9 mouse cellular contexts compared by ENCODE assay signal in genomic region chr4:129011604-129012121, GRCm38 (mm10). TPM values are rescaled to one million over a fixed set of nuclear protein-coding genes. Genes with fewer than 3 reads are reported as not detected.
DNase-seq lines count a peak whose midpoint lies in the region; ATAC-seq and TF ChIP-seq lines count a peak whose summit lies in the region.
"Had no signal": no experiment of that assay in that cellular context is flagged by ENCODE, and none has a peak within 500 bp of the region (broad histone marks: within the 10 kb centered on the region; RNA-seq: fewer than 3 reads in every experiment).

No protein-coding gene starts in this region.

- H3K27me3 ChIP-seq in lung, embryonic 14.5 days (ENCODE audit: insufficient read depth, low read length) = no peaks in the 10 kb centered on the region
- no peaks in the 10 kb centered on the region for H3K27me3 ChIP-seq in intestine, embryonic 16.5 days (replicated peaks; ENCODE audit: control insufficient read depth, insufficient read depth, low read length)
- no peaks in the 10 kb centered on the region for H3K27me3 ChIP-seq in thymus, adult 2 months (ENCODE audit: control insufficient read depth, insufficient read depth, low read length)
- H3K27me3 ChIP-seq: neural tube, embryonic 12.5 days had no signal

- no peak overlapping the region for H3K4me3 ChIP-seq in lung, embryonic 14.5 days (ENCODE audit: low read depth, low read length)
- no peak overlapping the region for H3K4me3 ChIP-seq in intestine, embryonic 16.5 days (ENCODE audit: low read length)
- no peak overlapping the region for H3K4me3 ChIP-seq in thymus, adult 2 months (ENCODE audit: control insufficient read depth, insufficient read depth, low read length)
- H3K4me3 ChIP-seq: neural tube, embryonic 12.5 days had no signal

- WGBS in lung, embryonic 14.5 days = 37% methylated on average over 15 of the region's 15 CpGs
- WGBS in intestine, embryonic 16.5 days = 57% methylated on average over 15 of the region's 15 CpGs
- WGBS in thymus, adult 2 months = 39% methylated on average over 15 of the region's 15 CpGs

- ATAC-seq in lung, embryonic 14.5 days (ENCODE audit: insufficient read depth) = peak; percentile 59
- no peak; the same call in 1 of the 2 replicates for ATAC-seq in intestine, embryonic 16.5 days

- no peak for TF ChIP-seq CTCF in lung, embryonic 14.5 days (IDR thresholded peaks at IDR 0.05; ENCODE audit: low read depth)
- TF ChIP-seq CTCF in thymus, adult 2 months (IDR thresholded peaks at IDR 0.05; ENCODE audit: borderline replicate concordance, control insufficient read depth, extremely low read depth, insufficient read depth, low read length, poor library complexity) = no peak

- H3K27ac ChIP-seq in lung, embryonic 14.5 days (ENCODE audit: low read depth) = peak overlapping the region; percentile 71
- H3K27ac ChIP-seq in intestine, embryonic 16.5 days (ENCODE audit: low read length) = no peak overlapping the region
- H3K27ac ChIP-seq in thymus, adult 2 months (ENCODE audit: control insufficient read depth, insufficient read depth, low read length) = no peak overlapping the region
- H3K27ac ChIP-seq: neural tube, embryonic 12.5 days had no signal

- no peak overlapping the region for H3K4me2 ChIP-seq in lung, embryonic 14.5 days
- H3K4me2 ChIP-seq in intestine, embryonic 16.5 days (ENCODE audit: low read depth, low read length) = no peak overlapping the region
- H3K4me2 ChIP-seq: neural tube, embryonic 12.5 days had no signal

- H3K36me3 ChIP-seq in lung, embryonic 14.5 days (ENCODE audit: insufficient read depth) = peaks cover 43% of the 10 kb centered on the region
- peaks cover 17% of the 10 kb centered on the region for H3K36me3 ChIP-seq in intestine, embryonic 16.5 days (ENCODE audit: control insufficient read depth, insufficient read depth, low read length)
- peaks cover 37% of the 10 kb centered on the region for H3K36me3 ChIP-seq in thymus, adult 2 months (ENCODE audit: control insufficient read depth, insufficient read depth, low read length)

- peaks cover 8% of the 10 kb centered on the region for H3K4me1 ChIP-seq in lung, embryonic 14.5 days (ENCODE audit: insufficient read depth)
- H3K4me1 ChIP-seq in intestine, embryonic 16.5 days (ENCODE audit: control insufficient read depth, insufficient read depth, low read length) = no peaks in the 10 kb centered on the region
- peaks cover 3% of the 10 kb centered on the region; the same call in 1 of the 2 replicates for H3K4me1 ChIP-seq in thymus, adult 2 months (replicated peaks; ENCODE audit: control insufficient read depth, insufficient read depth, low read length)

- DNase-seq in adrenal gland, adult 2 months = peak; percentile 71
- DNase-seq in adrenal gland, adult 18-20 months (ENCODE audit: low spot score in 2 of 2) = no peak
- DNase-seq in ovary, adult 18-20 months (ENCODE audit: low spot score) = peak; percentile 46
- DNase-seq in ovary, postnatal 14 days (ENCODE audit: low spot score) = no peak
- peak; percentile 97 for DNase-seq in fibroblast of lung, adult 2 months (ENCODE audit: low read depth)
- DNase-seq in lung, embryonic 14.5 days = peak; percentile 87
- DNase-seq in thymus, adult 2 months = no peak

- H3K9ac ChIP-seq in lung, embryonic 14.5 days = no peak overlapping the region; the same call in 1 of the 2 replicates
- H3K9ac ChIP-seq in intestine, embryonic 16.5 days (ENCODE audit: low read depth, low read length) = no peak overlapping the region
- H3K9ac ChIP-seq: neural tube, embryonic 12.5 days had no signal

- H3K9me3 ChIP-seq in lung, embryonic 14.5 days (ENCODE audit: low read depth, low read length) = no peaks in the 10 kb centered on the region
- no peaks in the 10 kb centered on the region for H3K9me3 ChIP-seq in intestine, embryonic 16.5 days (ENCODE audit: control insufficient read depth, low read length)
- H3K9me3 ChIP-seq: neural tube, embryonic 12.5 days had no signal

- TF ChIP-seq POLR2A in thymus, adult 2 months (IDR thresholded peaks at IDR 0.05; ENCODE audit: control insufficient read depth, extremely low read depth, insufficient read depth, low read length, poor library complexity) = no peak

RNA-seq across cellular contexts. Expression of gene Ak2, which starts 19.9 kb away (rescaled TPM):
- total RNA-seq in adrenal gland, adult 2 months (2021) = 100 to 1,000 TPM; 111 to 154 TPM
- polyA plus RNA-seq in adrenal gland, adult 2 months (2012; rRNA removed) = 42.0 and 51.8 TPM in 2 replicates
- total RNA-seq in adrenal gland, adult 18-20 months (2021) = 100 to 1,000 TPM; 111 to 164 TPM
- 138 and 148 TPM in 2 replicates for polyA plus RNA-seq in lung, embryonic 14.5 days (2014; fragmentation: Nextera tagmentation; extraction: Ambion mirVana)
- polyA plus RNA-seq in intestine, embryonic 16.5 days (2015; fragmentation: Nextera tagmentation; extraction: Ambion mirVana) = 343 and 356 TPM in 2 replicates
- 60.0 and 60.1 TPM in 2 replicates for polyA plus RNA-seq in thymus, adult 2 months (2012; rRNA removed)

RNA-seq across cellular contexts. Expression of gene Rnf19b, which starts 46.4 kb away (rescaled TPM):
- total RNA-seq in adrenal gland, adult 2 months (2021) = 10 to 100 TPM; 33.4 to 39.6 TPM
- 69.1 and 74.7 TPM in 2 replicates for polyA plus RNA-seq in adrenal gland, adult 2 months (2012; rRNA removed)
- total RNA-seq in adrenal gland, adult 18-20 months (2021) = 10 to 100 TPM; 28.6 to 41.3 TPM
- polyA plus RNA-seq in lung, embryonic 14.5 days (2014; fragmentation: Nextera tagmentation; extraction: Ambion mirVana) = 7.9 and 8.5 TPM in 2 replicates
- 5.6 and 7.0 TPM in 2 replicates for polyA plus RNA-seq in intestine, embryonic 16.5 days (2015; fragmentation: Nextera tagmentation; extraction: Ambion mirVana)
- polyA plus RNA-seq in thymus, adult 2 months (2012; rRNA removed) = 74.1 and 82.3 TPM in 2 replicates

RNA-seq across cellular contexts. Expression of gene Azin2, which starts 49.4 kb away (rescaled TPM):
- 10 to 100 TPM; 36.2 to 55.1 TPM for total RNA-seq in adrenal gland, adult 2 months (2021)
- polyA plus RNA-seq in adrenal gland, adult 2 months (2012; rRNA removed) = 39.0 and 45.9 TPM in 2 replicates
- total RNA-seq in adrenal gland, adult 18-20 months (2021) = 10 to 100 TPM; 62.3 to 69.7 TPM
- polyA plus RNA-seq in lung, embryonic 14.5 days (2014; fragmentation: Nextera tagmentation; extraction: Ambion mirVana) = 17.6 and 21.2 TPM in 2 replicates
- polyA plus RNA-seq in intestine, embryonic 16.5 days (2015; fragmentation: Nextera tagmentation; extraction: Ambion mirVana) = 11.1 and 12.5 TPM in 2 replicates
- polyA plus RNA-seq in thymus, adult 2 months (2012; rRNA removed) = 6.9 and 7.6 TPM in 2 replicates

Comparison
In these comparisons a context has a peak if more than half of its experiments do, and no peak if none do; other contexts are left out.
1. DNase-seq: peak in adrenal gland, adult 2 months (single experiment), ovary, adult 18-20 months (single experiment), fibroblast of lung, adult 2 months (single experiment) and lung, embryonic 14.5 days (single experiment); none in adrenal gland, adult 18-20 months (0 of 2), ovary, postnatal 14 days (single experiment) and thymus, adult 2 months (single experiment).